Mouse (Mus musculus) brain, embryonic 14.5 days (tissue): ENCODE results near the gene Figla.

Source experiments
- CTCF ChIP-seq: fragments of 200-500 bp; IDR thresholded peaks from 2 replicates; pipeline ENCODE4 v1.5.1; 2012; ENCODE audit warnings: inconsistent platforms, mild to moderate bottlenecking, moderate library complexity, borderline replicate concordance; ENCODE audit not compliant: insufficient read depth, insufficient read length; ENCODE audit errors: extremely low read depth
- POLR2A ChIP-seq: fragments of 200-500 bp; IDR thresholded peaks from 2 replicates; pipeline ENCODE4 v1.6.1; 2012; ENCODE audit warnings: mild to moderate bottlenecking, inconsistent platforms, borderline replicate concordance; ENCODE audit not compliant: poor library complexity, insufficient read depth, insufficient read length, severe bottlenecking; ENCODE audit errors: extremely low read depth

DNA sequence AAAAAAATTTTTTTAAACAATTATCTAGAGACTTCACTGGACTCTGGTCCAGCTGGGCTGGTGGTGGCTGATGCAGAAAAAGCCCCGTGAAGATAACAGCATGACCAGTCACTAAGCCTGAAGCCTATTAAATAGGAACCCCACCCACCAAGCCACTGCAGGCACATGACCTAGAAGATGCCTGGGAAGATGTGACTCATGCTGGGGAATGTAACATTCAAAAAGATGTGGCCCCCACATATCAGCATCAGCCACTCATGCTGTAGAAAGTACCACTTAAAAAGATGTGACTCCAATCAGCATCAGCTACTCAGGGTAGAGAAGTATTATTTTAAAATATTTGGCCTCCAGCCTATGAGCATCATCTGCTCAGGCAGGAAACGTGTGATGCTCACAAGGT lies 46.1 kb upstream of the Figla start:
- TF ChIP-seq CTCF (no peak), POLR2A (no peak)
